Mouse (Mus musculus) liver, embryonic 13.5 days (tissue): Measurements from ENCODE around the gene Dscaml1. TPM values are rescaled to one million over a fixed set of nuclear protein-coding genes. Genes with fewer than 3 reads are reported as not detected.

Experiments
- ATAC-seq: fragments of 200-750 bp; cut with Nextera tagmentation; 2 replicates; pipeline ENCODE4 v1.8.0; 2017; ENCODE audit warnings: low read depth, mild to moderate bottlenecking, moderate number of reproducible peaks, moderate library complexity
- DNase-seq: peaks from one replicate; pipeline ENCODE4 v3.0.0; 2022
- H3K27ac ChIP-seq: fragments of 300-500 bp; sonication (generic); 2 replicates; pipeline ENCODE4 v1.5.1; 2015; ENCODE audit warnings: moderate library complexity, mild to moderate bottlenecking, inconsistent platforms
- H3K27me3 ChIP-seq: fragments of 300-500 bp; sonication (generic); 2 replicates; pipeline ENCODE4 v1.6.1; 2015; ENCODE audit warnings: mild to moderate bottlenecking, inconsistent platforms
- H3K36me3 ChIP-seq: fragments of 300-500 bp; sonication (generic); 2 replicates; pipeline ENCODE4 v1.6.1; 2015; ENCODE audit warnings: mild to moderate bottlenecking, inconsistent platforms
- H3K4me1 ChIP-seq: fragments of 300-500 bp; sonication (generic); replicated peaks from 2 replicates; pipeline ENCODE4 v1.6.1; 2015; ENCODE audit warnings: inconsistent platforms
- H3K4me2 ChIP-seq: fragments of 300-500 bp; sonication (generic); 2 replicates; pipeline ENCODE4 v1.6.1; 2015; ENCODE audit warnings: inconsistent platforms, mild to moderate bottlenecking, moderate library complexity
- H3K4me3 ChIP-seq: fragments of 300-500 bp; sonication (generic); replicated peaks from 2 replicates; pipeline ENCODE4 v1.5.1; 2015; ENCODE audit warnings: mild to moderate bottlenecking, inconsistent platforms
- H3K9ac ChIP-seq: fragments of 300-500 bp; sonication (generic); 2 replicates; pipeline ENCODE4 v1.6.1; 2015; ENCODE audit warnings: mild to moderate bottlenecking, inconsistent platforms
- H3K9me3 ChIP-seq: fragments of 300-500 bp; sonication (generic); replicated peaks from 2 replicates; pipeline ENCODE4 v1.6.1; 2016; ENCODE audit warnings: inconsistent platforms
- WGBS: fragments of 180-500 bp; shearing (Covaris S2); methylation state at CpG from one replicate; pipeline ENCODE4 v1.1.7; 2015; ENCODE audit not compliant: insufficient replicate concordance; 5-methylcytosine and 5-hydroxymethylcytosine counted together
- polyA plus RNA-seq: library from polyadenylated mRNA; unstranded; fragments of >200 nt; fragmentation: Nextera tagmentation; extraction: Ambion mirVana; gene quantifications from 2 replicates; pipeline ENCODE4 v1.2.1, GENCODE M21; 2015

The Dscaml1 gene
- polyA plus RNA-seq, 1 experiment from 2014 or later = not detected

DNA sequence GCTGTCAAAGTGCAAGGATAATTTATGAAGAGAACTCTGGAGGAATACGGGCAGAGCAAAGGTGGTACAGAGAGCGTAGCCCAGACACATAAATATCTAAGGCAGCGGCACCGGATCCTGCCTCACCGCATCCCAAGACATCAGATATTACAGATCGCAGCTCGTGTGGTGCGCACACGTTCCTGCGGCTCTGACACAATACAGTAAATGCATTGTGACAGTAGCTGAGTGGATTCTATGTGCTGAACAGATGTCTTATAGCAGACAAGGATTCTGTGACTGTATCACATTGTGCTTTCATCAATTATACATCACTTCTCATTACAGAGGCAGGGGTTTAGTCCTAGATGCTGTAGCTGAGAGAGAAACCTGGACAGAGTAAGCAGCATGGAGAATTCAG lies 191.5 kb downstream of the Dscaml1 start:
- no peaks in the 10 kb centered on the region for H3K9me3 ChIP-seq
- no peak overlapping the region for H3K4me3 ChIP-seq
- no peak overlapping the region for H3K9ac ChIP-seq
- DNase-seq = no peak
- H3K27ac ChIP-seq = no peak overlapping the region
- 77% methylated on average over 10 of the region's 10 CpGs for WGBS
- no peaks in the 10 kb centered on the region for H3K36me3 ChIP-seq
- no peaks in the 10 kb centered on the region for H3K27me3 ChIP-seq
- H3K4me1 ChIP-seq = no peaks in the 10 kb centered on the region
- H3K4me2 ChIP-seq = no peak overlapping the region
- no peak for ATAC-seq

DNA sequence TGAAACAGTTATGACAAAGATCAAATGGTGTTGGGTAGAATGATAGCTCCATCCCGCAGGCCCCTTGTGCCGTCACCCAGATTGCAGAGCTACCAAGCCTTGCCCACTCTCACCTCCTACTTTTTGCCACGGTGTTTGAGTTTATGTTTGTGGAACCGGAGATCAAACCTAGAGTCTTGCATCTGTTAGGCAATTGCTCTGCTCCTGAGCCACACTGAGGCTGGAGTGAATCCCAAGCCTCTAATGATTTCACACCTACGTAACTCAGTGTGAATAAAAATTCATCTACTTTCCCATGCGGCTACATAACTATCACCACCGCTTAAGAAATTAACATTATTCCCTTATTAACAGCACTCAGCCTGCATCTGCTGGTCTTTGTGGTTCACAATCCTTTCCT lies 192.0 kb downstream of the Dscaml1 start:
- Histone ChIP-seq H3K36me3 (no peaks in the 10 kb centered on the region), H3K4me3 (no peak overlapping the region), H3K9me3 (no peaks in the 10 kb centered on the region), H3K27ac (no peak overlapping the region), H3K27me3 (no peaks in the 10 kb centered on the region), H3K9ac (no peak overlapping the region), H3K4me1 (no peaks in the 10 kb centered on the region), H3K4me2 (no peak overlapping the region)
- DNase-seq (no peak), ATAC-seq (no peak)
- WGBS = 70% methylated on average over 7 of the region's 7 CpGs

DNA sequence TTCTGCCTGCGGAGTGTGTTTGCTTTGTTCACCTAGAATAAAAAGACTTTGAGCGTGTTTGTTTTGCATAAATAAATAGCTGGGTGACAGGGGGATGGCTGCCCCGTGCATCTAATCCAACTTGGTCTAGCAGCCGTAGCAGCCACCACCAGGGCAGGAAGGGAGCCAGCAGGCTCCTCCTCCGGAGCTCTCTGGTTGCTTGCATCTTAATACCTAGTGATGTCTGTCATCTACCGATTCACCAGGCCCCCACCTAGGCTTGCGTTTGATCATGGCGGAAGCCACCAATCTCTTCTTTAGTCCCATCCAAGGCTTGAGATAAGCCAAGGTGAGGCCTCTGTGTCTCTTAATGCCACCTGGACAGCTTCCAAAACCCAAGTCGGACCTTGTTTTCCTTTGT lies 193.6 kb downstream of the Dscaml1 start:
- H3K4me2 ChIP-seq = no peak overlapping the region
- 53% methylated on average over 9 of the region's 9 CpGs for WGBS
- no peaks in the 10 kb centered on the region for H3K4me1 ChIP-seq
- DNase-seq = no peak
- no peaks in the 10 kb centered on the region for H3K36me3 ChIP-seq
- H3K27ac ChIP-seq = no peak overlapping the region
- H3K9ac ChIP-seq = no peak overlapping the region
- ATAC-seq = no peak
- no peaks in the 10 kb centered on the region for H3K27me3 ChIP-seq
- no peaks in the 10 kb centered on the region for H3K9me3 ChIP-seq
- H3K4me3 ChIP-seq = no peak overlapping the region

DNA sequence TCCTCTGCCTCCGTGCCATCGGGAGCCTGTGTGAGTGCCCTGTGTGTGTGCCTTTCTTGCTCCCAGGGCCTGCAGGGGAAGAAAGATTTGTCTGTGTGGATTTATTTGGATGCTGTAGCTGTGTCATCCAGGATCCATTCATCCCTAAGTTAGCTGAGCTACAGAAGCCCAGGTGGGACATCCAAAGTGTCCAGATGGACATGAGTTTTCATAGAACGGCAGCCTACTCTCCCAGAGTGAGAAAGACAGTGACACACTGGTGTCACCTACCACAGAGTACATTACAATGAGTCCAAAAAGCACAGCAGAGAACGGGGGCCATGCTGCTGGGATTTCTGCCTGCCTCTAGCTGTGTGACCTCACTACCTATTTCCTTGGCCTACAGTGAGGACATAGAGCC lies 194.5 kb downstream of the Dscaml1 start:
- Histone ChIP-seq H3K4me1 (no peaks in the 10 kb centered on the region), H3K36me3 (no peaks in the 10 kb centered on the region), H3K9me3 (no peaks in the 10 kb centered on the region), H3K9ac (no peak overlapping the region), H3K27ac (no peak overlapping the region), H3K4me3 (no peak overlapping the region), H3K4me2 (no peak overlapping the region), H3K27me3 (no peaks in the 10 kb centered on the region)
- WGBS = 68% methylated on average over 4 of the region's 4 CpGs
- DNase-seq (no peak), ATAC-seq (no peak)

DNA sequence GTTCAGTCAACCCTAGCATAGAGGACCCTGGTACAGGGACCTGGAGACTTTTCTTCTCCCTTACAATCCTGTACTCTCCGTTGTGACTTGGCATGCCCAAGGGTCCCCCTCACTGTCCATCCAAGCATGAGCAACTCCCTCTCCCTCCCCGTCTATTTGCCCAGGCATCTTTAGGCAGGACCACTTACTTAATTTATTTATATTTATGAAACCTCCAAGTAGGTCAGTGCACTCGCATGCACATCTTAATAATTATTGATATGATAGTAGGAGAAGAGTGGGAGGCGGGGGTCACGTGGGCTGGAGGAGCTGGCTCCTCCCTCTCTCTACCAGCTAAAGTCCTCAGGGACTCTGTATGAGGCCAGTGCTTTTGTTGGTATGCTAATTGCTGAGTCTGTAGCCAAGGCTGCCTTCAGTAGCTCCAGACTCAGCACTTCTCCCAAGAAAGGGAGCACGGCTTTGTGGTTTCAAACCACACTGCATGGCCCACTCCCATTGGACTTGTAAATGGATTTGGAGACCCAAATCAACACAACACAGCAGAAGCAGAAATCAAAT lies 199.5 kb downstream of the Dscaml1 start:
- ATAC-seq = no peak
- 48% methylated on average over 6 of the region's 6 CpGs for WGBS
- H3K27me3 ChIP-seq = no peaks in the 10 kb centered on the region
- no peak overlapping the region for H3K4me2 ChIP-seq
- no peak overlapping the region for H3K9ac ChIP-seq
- no peaks in the 10 kb centered on the region for H3K36me3 ChIP-seq
- no peaks in the 10 kb centered on the region for H3K4me1 ChIP-seq
- no peaks in the 10 kb centered on the region for H3K9me3 ChIP-seq
- H3K27ac ChIP-seq = no peak overlapping the region
- DNase-seq = no peak
- H3K4me3 ChIP-seq = no peak overlapping the region

DNA sequence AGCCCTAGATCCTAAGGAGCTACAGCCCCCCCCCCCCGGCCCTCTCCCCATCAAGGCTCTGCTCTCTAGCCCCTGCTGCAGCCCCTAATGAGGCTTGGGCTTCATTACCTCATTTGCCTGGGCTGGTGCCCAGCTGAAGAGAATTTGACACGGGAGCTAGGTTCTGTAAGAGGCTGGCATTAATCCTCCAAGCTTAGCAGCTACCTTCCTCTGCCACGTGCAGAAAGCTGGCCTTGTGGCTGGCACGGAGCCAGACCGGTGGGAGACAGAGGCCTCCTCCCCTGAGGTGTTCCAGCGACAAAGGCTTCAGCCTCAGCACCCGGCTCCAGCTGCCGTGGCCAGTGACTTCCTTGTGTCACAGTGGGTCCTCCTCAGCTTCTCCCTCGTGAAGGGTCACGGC lies 206.1 kb downstream of the Dscaml1 start:
- no peak overlapping the region for H3K9ac ChIP-seq
- WGBS = 51% methylated on average over 10 of the region's 10 CpGs
- no peak for DNase-seq
- no peak overlapping the region for H3K27ac ChIP-seq
- H3K4me2 ChIP-seq = no peak overlapping the region
- ATAC-seq = no peak
- no peaks in the 10 kb centered on the region for H3K27me3 ChIP-seq
- H3K4me1 ChIP-seq = no peaks in the 10 kb centered on the region
- no peak overlapping the region for H3K4me3 ChIP-seq
- no peaks in the 10 kb centered on the region for H3K9me3 ChIP-seq
- H3K36me3 ChIP-seq = no peaks in the 10 kb centered on the region

DNA sequence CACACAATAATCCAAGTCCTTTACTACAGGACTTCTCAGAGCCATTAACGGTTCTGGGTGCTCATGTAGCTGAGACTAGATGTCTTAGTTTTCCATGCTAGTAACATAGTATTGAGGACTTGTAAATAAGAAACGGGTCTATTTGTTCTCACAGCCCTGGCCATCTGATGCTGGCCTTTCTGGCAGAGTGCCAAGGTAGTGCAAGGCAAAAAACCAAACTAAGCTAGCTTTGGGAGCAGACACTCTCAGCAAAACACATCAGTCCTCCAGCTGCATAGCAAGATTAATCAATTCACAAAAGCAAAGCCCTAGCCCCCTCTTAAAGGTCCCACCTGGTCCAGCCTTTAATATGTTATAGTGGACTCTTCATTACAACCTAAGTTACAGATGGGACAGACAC lies 206.6 kb downstream of the Dscaml1 start:
- 46% methylated on average over 2 of the region's 2 CpGs for WGBS
- no peak for DNase-seq
- no peak overlapping the region for H3K4me2 ChIP-seq
- no peak overlapping the region for H3K9ac ChIP-seq
- no peaks in the 10 kb centered on the region for H3K9me3 ChIP-seq
- H3K36me3 ChIP-seq = no peaks in the 10 kb centered on the region
- H3K4me3 ChIP-seq = no peak overlapping the region
- H3K4me1 ChIP-seq = no peaks in the 10 kb centered on the region
- H3K27ac ChIP-seq = no peak overlapping the region
- H3K27me3 ChIP-seq = no peaks in the 10 kb centered on the region
- ATAC-seq = no peak

DNA sequence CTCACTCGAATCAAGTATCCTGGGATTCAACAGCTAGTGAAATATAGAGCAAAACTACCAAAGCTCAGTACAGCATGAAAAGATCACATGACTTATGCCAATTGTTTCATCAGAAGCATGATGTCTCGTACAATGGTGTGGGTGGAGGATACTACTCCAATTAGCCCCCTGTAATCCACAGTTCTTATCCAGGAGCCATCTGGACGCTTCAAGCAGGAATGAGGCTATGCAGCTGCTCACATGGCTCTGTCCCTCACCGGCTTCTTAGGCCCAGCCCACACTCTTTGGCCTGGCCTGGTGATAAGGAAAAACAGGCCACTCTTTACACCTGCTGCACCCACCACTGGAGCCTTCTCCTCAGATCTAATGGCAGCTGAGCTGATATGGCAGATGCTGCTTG lies 208.6 kb downstream of the Dscaml1 start:
- no peaks in the 10 kb centered on the region for H3K4me1 ChIP-seq
- 51% methylated on average over 4 of the region's 4 CpGs for WGBS
- no peak overlapping the region for H3K4me2 ChIP-seq
- DNase-seq (no peak), ATAC-seq (no peak)
- H3K9me3 ChIP-seq = no peaks in the 10 kb centered on the region
- no peak overlapping the region for H3K4me3 ChIP-seq
- H3K27ac ChIP-seq = no peak overlapping the region
- H3K9ac ChIP-seq = no peak overlapping the region
- H3K27me3 ChIP-seq = no peaks in the 10 kb centered on the region
- H3K36me3 ChIP-seq = no peaks in the 10 kb centered on the region

DNA sequence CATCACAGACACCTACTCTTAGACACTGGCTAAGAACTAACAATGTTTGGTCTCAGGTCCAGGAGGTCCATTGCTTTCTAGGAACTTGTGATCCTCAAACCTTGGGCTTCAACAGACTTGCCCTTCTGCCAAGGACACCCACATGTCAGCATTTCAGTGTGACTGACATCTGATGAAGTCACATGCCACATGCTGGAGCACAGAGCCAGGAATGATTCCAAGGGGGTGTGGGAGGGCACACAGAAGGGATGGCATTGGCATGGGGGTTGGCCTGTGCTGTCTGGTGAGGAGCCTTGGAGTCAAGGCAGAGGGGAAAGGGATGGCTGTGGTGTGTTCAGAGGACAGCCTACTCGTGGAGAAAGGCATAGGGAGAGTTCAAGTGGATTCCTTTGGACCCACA lies 210.9 kb downstream of the Dscaml1 start:
- H3K36me3 ChIP-seq = no peaks in the 10 kb centered on the region
- no peak overlapping the region for H3K27ac ChIP-seq
- DNase-seq (no peak), ATAC-seq (no peak)
- no peak overlapping the region for H3K9ac ChIP-seq
- no peak overlapping the region for H3K4me2 ChIP-seq
- no peaks in the 10 kb centered on the region for H3K9me3 ChIP-seq
- H3K4me3 ChIP-seq = no peak overlapping the region
- no peaks in the 10 kb centered on the region for H3K4me1 ChIP-seq
- WGBS = 30% methylated on average over 1 of the region's 1 CpGs
- H3K27me3 ChIP-seq = no peaks in the 10 kb centered on the region

DNA sequence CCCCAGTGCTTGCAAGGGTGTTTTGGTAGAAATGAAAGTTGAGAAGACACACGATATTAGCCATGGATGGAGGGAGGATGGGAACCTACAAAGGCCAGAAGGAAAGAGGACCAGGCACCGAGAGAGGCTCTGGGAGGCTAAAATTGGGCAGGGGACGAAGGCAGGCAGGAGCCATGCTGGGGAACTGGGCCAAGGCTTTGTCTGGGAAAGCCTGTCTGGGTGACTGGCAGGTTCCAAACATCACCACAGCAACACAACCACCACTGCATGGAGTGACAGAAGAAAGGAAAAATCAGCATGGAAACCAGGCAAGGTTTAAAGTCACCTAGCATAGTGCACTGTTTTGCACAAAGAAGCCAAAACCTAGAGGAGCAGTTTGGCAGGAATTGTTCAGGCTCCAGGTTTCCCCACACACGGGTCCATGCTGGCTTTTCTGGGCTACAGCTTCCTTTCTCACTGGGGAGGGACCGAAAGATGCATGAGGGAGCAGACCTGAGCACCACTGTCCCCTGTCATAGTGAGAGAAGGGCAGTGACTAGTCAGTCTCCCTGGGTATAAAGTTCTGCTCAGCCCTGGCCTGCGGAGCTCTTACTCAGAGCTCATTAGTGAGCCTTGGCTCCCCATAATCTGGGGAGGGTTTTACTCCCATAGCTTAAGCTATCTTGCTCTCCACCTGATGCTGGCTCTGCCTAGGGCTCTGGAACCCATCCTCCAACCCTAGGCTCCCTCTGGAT lies 211.9 kb downstream of the Dscaml1 start:
- Histone ChIP-seq H3K4me2 (no peak overlapping the region), H3K36me3 (no peaks in the 10 kb centered on the region), H3K4me3 (no peak overlapping the region), H3K27me3 (no peaks in the 10 kb centered on the region), H3K9ac (no peak overlapping the region), H3K9me3 (no peaks in the 10 kb centered on the region), H3K27ac (no peak overlapping the region), H3K4me1 (no peaks in the 10 kb centered on the region)
- 44% methylated on average over 6 of the region's 6 CpGs for WGBS
- no peak for ATAC-seq
- no peak for DNase-seq

DNA sequence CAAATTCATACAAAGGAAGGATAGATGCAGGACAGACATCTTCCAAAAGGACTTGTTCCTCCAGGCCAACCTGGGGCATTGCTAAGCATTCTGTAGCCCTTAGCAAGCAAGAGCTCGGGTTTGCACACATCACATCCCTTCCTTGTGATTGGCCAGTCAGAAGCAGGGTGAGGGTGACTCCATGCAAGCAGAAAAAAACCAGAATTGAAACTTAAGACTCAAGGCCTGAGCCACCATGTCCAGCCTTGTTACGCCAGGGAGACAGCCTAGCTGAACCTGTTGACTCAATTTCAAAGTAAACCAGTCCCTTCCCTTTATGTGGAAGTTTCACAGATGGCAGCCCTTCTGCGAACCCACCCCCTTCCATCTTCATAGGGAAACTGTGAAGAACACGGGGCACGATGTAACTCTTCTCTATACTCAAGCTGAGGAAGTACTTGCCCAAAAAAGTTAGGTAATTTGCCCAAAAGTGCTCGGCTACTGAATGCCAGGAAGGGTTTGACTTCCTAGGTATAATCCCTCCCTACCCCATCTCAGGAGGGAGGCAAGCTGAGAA lies 218.5 kb downstream of the Dscaml1 start:
- ATAC-seq = no peak
- WGBS = 46% methylated on average over 6 of the region's 6 CpGs
- Histone ChIP-seq H3K9me3 (no peaks in the 10 kb centered on the region), H3K4me3 (no peak overlapping the region), H3K36me3 (no peaks in the 10 kb centered on the region), H3K27me3 (no peaks in the 10 kb centered on the region), H3K4me1 (no peaks in the 10 kb centered on the region), H3K4me2 (no peak overlapping the region), H3K9ac (no peak overlapping the region), H3K27ac (no peak overlapping the region)
- no peak for DNase-seq

DNA sequence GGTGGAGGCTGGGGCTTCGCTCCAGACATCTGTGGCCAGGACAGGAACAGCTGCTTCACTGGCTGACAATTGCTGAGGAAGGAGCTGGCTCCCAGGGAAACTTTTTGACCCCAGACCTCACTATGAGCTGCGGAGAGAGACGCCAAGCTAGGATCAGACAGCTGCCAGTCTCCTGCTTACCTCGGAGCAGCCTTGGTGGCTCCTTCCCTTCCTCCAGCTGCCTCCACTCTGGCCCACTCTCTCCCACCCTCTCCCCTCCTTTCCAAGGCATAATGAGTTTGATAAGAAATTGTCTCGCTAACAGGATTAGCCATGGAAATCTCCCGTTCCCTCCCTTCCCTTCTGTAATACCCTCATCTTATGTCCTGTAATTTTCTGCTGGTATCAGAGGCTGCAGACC lies 219.1 kb downstream of the Dscaml1 start:
- H3K27ac ChIP-seq = no peak overlapping the region
- no peak for DNase-seq
- ATAC-seq = no peak
- no peaks in the 10 kb centered on the region for H3K36me3 ChIP-seq
- H3K9ac ChIP-seq = no peak overlapping the region
- WGBS = 43% methylated on average over 6 of the region's 6 CpGs
- no peak overlapping the region for H3K4me3 ChIP-seq
- H3K9me3 ChIP-seq = no peaks in the 10 kb centered on the region
- H3K4me1 ChIP-seq = no peaks in the 10 kb centered on the region
- H3K4me2 ChIP-seq = no peak overlapping the region
- no peaks in the 10 kb centered on the region for H3K27me3 ChIP-seq
